Mouse (Mus musculus) hindbrain, postnatal 0 days (tissue): ENCODE data around the gene Abca13. TPM values are rescaled to one million over a fixed set of nuclear protein-coding genes. Genes with fewer than 3 reads are reported as not detected.

Experiments
- ATAC-seq: fragments of 200-750 bp; cut with Nextera tagmentation; 2 replicates; pipeline ENCODE4 v1.8.0; 2017; ENCODE audit warnings: mild to moderate bottlenecking, moderate TSS enrichment, moderate library complexity
- DNase-seq: peaks from one replicate; pipeline ENCODE4 v3.0.0-alpha.2; 2015; ENCODE audit warnings: low spot score
- H3K27ac ChIP-seq: fragments of 300-500 bp; sonication (generic); 2 replicates; pipeline ENCODE4 v1.5.1; 2014; ENCODE audit warnings: mild to moderate bottlenecking
- H3K27me3 ChIP-seq: fragments of 300-500 bp; sonication (generic); 2 replicates; pipeline ENCODE4 v1.6.1; 2014; ENCODE audit warnings: low read length, mixed read lengths; ENCODE audit not compliant: insufficient read depth
- H3K36me3 ChIP-seq: fragments of 300-500 bp; sonication (generic); 2 replicates; pipeline ENCODE4 v1.6.1; 2014; ENCODE audit warnings: low read length, mixed read lengths; ENCODE audit not compliant: insufficient read depth
- H3K4me1 ChIP-seq: fragments of 300-500 bp; sonication (generic); 2 replicates; pipeline ENCODE4 v1.6.1; 2014; ENCODE audit warnings: antibody characterized with exemption, low read length, mixed read lengths; ENCODE audit not compliant: insufficient read depth
- H3K4me2 ChIP-seq: fragments of 300-500 bp; sonication (generic); 2 replicates; pipeline ENCODE4 v1.6.1; 2014; ENCODE audit warnings: low read depth, mild to moderate bottlenecking, low read length, moderate library complexity, mixed read lengths
- H3K4me3 ChIP-seq: fragments of 300-500 bp; sonication (generic); 2 replicates; pipeline ENCODE4 v1.5.1; 2014; ENCODE audit warnings: low read length
- H3K9ac ChIP-seq: fragments of 300-500 bp; sonication (generic); replicated peaks from 2 replicates; pipeline ENCODE4 v1.6.1; 2014; ENCODE audit warnings: mild to moderate bottlenecking, low read length, moderate library complexity, mixed read lengths
- H3K9me3 ChIP-seq: fragments of 300-500 bp; sonication (generic); 2 replicates; pipeline ENCODE4 v1.6.1; 2016; ENCODE audit warnings: low read length, mixed read lengths
- CTCF ChIP-seq: IDR thresholded peaks from 2 replicates; pipeline ENCODE4 v1.5.1; 2016; ENCODE audit warnings: antibody characterized with exemption, control low read depth, low read depth
- WGBS: fragments of 180-500 bp; shearing (Covaris S2); extraction: QIAGEN DNeasy Blood & Tissue Kit; methylation state at CpG from one replicate; pipeline ENCODE4 v1.1.7; 2014; 5-methylcytosine and 5-hydroxymethylcytosine counted together
- polyA plus RNA-seq: library from polyadenylated mRNA; unstranded; fragments of >200 nt; fragmentation: Nextera tagmentation; extraction: Ambion mirVana; gene quantifications from 2 replicates; pipeline ENCODE4 v1.2.1, GENCODE M21; 2015
- total RNA-seq: library from RNA; depleted of rRNA; stranded (reverse); fragments of >200 nt; gene quantifications from 2 replicates; pipeline ENCODE4 v1.2.3, GENCODE M21; 2014

Abca13 gene
- total and polyA plus RNA-seq, 2 experiments from 2014 or later = 0.04 to 0.05 TPM

DNA sequence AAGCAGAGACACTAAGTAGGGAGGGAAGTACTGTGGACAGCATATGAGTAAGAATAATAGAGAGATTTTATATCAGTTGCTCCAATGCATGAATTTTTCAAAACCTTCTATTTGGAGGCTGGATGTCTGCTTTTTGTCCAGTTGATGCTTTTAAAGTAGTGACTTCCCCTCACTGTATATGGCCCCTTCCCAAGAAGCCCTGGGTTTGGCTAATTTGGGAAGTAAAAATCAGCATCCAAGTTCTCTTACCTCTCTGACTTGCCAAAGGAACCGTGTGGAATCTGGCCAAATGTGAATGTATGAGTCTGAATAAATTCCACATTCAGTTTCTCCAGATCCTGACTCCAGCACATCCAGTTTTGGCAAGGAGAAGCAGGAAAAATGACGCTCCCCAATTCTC lies 228.5 kb downstream of the Abca13 start:
- no peaks in the 10 kb centered on the region for H3K27me3 ChIP-seq
- no peak for DNase-seq
- H3K4me2 ChIP-seq = no peak overlapping the region
- 44% methylated on average over 2 of the region's 2 CpGs for WGBS
- H3K27ac ChIP-seq = no peak overlapping the region
- no peak overlapping the region for H3K4me3 ChIP-seq
- ATAC-seq = no peak
- H3K36me3 ChIP-seq = no peaks in the 10 kb centered on the region
- no peak for TF ChIP-seq CTCF
- H3K4me1 ChIP-seq = no peaks in the 10 kb centered on the region
- no peaks in the 10 kb centered on the region for H3K9me3 ChIP-seq
- H3K9ac ChIP-seq = no peak overlapping the region

DNA sequence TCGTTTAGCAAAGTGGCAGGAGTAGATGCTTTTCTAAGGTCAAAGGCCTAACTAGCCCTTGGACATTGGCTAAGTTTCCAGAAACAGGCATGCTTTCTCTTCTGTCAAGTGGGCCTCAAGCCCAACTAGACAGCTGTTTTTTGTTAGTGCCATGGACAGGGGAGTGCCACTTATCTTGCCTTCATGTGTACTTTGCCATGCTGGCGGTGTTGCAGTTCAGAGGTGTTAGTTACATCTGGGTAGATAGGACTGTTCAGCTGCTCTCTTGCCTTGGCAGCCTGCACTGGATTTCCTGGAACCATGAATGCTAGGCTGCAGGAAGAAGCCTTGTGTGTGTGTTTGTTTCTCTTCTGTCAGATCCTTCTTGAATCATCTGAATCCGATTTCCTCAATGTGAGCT lies 235.7 kb downstream of the Abca13 start:
- 82% methylated on average over 3 of the region's 3 CpGs for WGBS
- H3K27ac ChIP-seq = no peak overlapping the region
- no peak for ATAC-seq
- no peaks in the 10 kb centered on the region for H3K9me3 ChIP-seq
- no peak overlapping the region for H3K4me3 ChIP-seq
- H3K36me3 ChIP-seq = no peaks in the 10 kb centered on the region
- no peak for TF ChIP-seq CTCF
- H3K4me2 ChIP-seq = no peak overlapping the region
- H3K4me1 ChIP-seq = no peaks in the 10 kb centered on the region
- no peak overlapping the region for H3K9ac ChIP-seq
- no peaks in the 10 kb centered on the region for H3K27me3 ChIP-seq
- no peak for DNase-seq

DNA sequence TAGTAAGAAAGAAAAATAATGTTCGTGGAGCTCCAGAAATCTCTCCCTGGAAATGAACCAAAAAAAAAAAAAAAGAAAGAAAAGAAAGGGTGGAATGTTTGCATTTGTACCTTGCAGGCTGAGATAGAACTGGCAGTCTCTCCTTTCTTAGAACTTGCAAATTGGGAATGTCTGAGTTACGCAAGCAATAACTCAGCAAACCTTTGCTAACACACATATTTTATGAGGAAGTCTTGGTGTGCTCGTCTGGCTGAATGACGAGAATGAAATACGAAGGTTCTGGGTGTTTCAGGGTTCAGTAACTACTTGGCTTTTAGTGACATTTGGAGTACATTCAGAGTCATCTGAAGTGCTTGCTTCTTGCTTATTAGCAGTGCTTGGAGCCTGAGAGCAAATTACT lies 241.1 kb downstream of the Abca13 start:
- TF ChIP-seq CTCF = no peak
- H3K9me3 ChIP-seq = no peaks in the 10 kb centered on the region
- no peak for DNase-seq
- no peak overlapping the region for H3K4me3 ChIP-seq
- H3K4me1 ChIP-seq = no peaks in the 10 kb centered on the region
- 69% methylated on average over 5 of the region's 5 CpGs for WGBS
- no peaks in the 10 kb centered on the region for H3K36me3 ChIP-seq
- H3K9ac ChIP-seq = no peak overlapping the region
- ATAC-seq = no peak
- H3K4me2 ChIP-seq = no peak overlapping the region
- H3K27ac ChIP-seq = no peak overlapping the region
- H3K27me3 ChIP-seq = no peaks in the 10 kb centered on the region

DNA sequence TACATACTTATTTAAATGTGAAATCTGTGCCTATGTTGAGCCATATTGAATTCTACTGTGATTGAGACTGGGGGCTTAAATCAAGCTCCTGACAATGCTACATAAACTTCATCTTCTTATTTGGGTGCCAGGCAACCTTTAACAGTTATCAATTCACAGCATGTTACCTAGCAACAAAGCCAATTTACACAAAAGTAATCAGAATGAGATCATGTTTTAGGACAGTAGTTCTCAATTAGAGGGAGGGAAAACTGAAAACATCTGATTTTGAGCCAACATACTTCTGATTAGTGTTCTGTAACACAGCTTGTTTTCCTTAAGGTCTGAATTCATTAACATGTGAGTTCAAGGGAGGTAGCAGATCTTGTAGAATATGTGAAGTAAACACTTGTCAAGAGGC lies 244.9 kb downstream of the Abca13 start:
- no peak for TF ChIP-seq CTCF
- no peak for DNase-seq
- Histone ChIP-seq H3K4me1 (no peaks in the 10 kb centered on the region), H3K27me3 (no peaks in the 10 kb centered on the region), H3K27ac (no peak overlapping the region), H3K4me3 (no peak overlapping the region), H3K9ac (no peak overlapping the region), H3K9me3 (no peaks in the 10 kb centered on the region), H3K4me2 (no peak overlapping the region), H3K36me3 (no peaks in the 10 kb centered on the region)
- no peak for ATAC-seq

DNA sequence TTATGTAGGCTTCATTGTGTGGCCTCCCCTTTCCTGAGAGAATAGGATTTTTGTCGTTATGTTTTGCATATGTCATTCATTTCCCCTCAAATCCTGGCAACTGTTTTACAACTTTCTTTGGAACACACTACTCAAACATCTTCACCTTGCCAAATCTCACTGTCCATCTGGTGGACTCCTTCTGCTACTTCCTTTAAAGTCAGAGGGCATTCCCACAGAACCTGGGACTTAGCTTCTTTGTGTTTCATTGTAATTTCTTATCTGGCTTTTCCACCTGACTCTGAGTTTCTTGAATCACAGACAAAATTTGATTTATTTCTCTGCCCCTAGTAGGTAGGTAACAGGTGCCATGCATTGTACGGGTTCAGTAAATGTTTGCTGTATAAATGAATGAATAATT lies 248.0 kb downstream of the Abca13 start:
- H3K4me2 ChIP-seq = no peak overlapping the region
- no peak overlapping the region for H3K27ac ChIP-seq
- DNase-seq = no peak
- no peaks in the 10 kb centered on the region for H3K9me3 ChIP-seq
- no peaks in the 10 kb centered on the region for H3K27me3 ChIP-seq
- H3K4me3 ChIP-seq = no peak overlapping the region
- ATAC-seq = no peak
- H3K36me3 ChIP-seq = no peaks in the 10 kb centered on the region
- H3K9ac ChIP-seq = no peak overlapping the region
- 64% methylated on average over 2 of the region's 2 CpGs for WGBS
- TF ChIP-seq CTCF = no peak
- no peaks in the 10 kb centered on the region for H3K4me1 ChIP-seq

DNA sequence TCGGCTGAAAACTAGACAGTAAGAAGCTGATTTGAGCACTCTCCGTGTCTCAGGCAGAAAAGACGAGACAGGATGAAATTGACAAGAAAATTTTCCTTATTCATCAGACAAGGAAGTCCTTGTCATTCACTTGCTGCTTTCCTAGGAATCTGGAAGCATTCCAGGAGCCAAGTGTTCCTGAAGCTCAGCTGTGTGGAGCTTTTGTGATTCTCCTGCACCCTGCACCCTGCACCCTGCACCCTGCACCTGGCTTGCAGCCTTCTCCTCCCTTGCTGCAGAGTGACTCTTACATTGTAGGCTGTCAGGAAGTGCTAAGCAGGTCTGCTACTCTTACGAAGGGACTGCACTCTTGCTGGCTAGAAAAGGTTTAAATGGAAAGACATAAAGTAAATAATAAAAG lies 249.4 kb downstream of the Abca13 start:
- no peaks in the 10 kb centered on the region for H3K9me3 ChIP-seq
- WGBS = 40% methylated on average over 4 of the region's 4 CpGs
- H3K4me3 ChIP-seq = no peak overlapping the region
- ATAC-seq (no peak), DNase-seq (no peak)
- H3K4me2 ChIP-seq = no peak overlapping the region
- H3K4me1 ChIP-seq = no peaks in the 10 kb centered on the region
- H3K9ac ChIP-seq = no peak overlapping the region
- no peak overlapping the region for H3K27ac ChIP-seq
- no peak for TF ChIP-seq CTCF
- H3K27me3 ChIP-seq = no peaks in the 10 kb centered on the region
- no peaks in the 10 kb centered on the region for H3K36me3 ChIP-seq

DNA sequence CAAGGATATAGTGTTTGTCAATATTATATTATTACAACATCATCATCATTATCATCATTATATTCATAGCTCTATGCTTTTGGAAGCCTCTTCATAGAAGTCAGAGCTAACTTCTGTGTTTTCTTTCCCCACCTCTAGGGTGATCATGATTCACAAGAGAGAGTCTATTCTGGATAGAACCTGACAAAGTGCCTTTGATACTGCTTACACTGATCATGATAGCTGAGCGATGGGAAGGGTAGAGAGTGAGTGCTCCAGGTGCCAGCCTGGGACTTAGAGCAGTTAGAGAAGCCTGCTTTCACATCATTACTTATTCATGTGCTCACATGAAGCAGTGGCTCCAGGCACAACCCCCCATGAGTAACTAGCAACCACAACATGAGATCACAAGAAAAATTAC lies 280.7 kb downstream of the Abca13 start:
- Histone ChIP-seq H3K27me3 (no peaks in the 10 kb centered on the region), H3K9ac (no peak overlapping the region), H3K4me1 (no peaks in the 10 kb centered on the region), H3K4me3 (no peak overlapping the region), H3K4me2 (no peak overlapping the region), H3K9me3 (no peaks in the 10 kb centered on the region), H3K36me3 (no peaks in the 10 kb centered on the region), H3K27ac (no peak overlapping the region)
- TF ChIP-seq CTCF = no peak
- no peak for ATAC-seq
- DNase-seq = no peak
- 74% methylated on average over 1 of the region's 1 CpGs for WGBS

DNA sequence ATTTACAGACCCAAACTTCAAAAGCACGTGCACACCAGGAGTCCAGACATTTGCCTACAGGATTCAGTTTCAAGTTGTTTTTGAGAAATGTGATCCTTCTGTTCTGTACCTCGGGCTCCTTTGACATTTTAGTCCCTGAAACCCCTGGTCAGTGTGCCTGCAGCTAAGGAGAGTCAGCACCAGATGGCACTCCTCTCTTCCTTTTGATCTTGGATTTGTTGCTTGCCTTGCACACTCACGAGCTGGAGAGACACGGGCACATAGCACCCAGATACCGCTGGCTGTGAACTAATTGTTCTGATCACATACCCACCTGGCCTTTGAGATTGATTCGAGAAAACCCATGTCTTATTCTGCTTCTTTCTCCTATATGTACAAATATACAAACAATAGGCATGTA lies 289.8 kb downstream of the Abca13 start:
- no peak overlapping the region for H3K27ac ChIP-seq
- DNase-seq (peak; percentile 70), ATAC-seq (peak; percentile 71)
- H3K9ac ChIP-seq = no peak overlapping the region
- TF ChIP-seq CTCF = peak; percentile 77
- no peaks in the 10 kb centered on the region for H3K4me1 ChIP-seq
- 19% methylated on average over 6 of the region's 6 CpGs for WGBS
- no peak overlapping the region for H3K4me2 ChIP-seq
- no peaks in the 10 kb centered on the region for H3K36me3 ChIP-seq
- no peak overlapping the region for H3K4me3 ChIP-seq
- H3K27me3 ChIP-seq = no peaks in the 10 kb centered on the region
- peaks cover 4% of the 10 kb centered on the region; the same call in 1 of the 2 replicates for H3K9me3 ChIP-seq
